Mouse (Mus musculus): ENCODE data around the gene Il16.
"Not testable (repeated sequence)": the region's sequence is repeated elsewhere in the genome, so short reads cannot be mapped to it uniquely, and the experiment has no call there.

Il16 gene

GRCm38 (mm10) chr7:83735108-83735781 lies 10.3 kb downstream of the Il16 start:
- in situ Hi-C loops (cut with MboI, MseI), result no loop called here

DNA sequence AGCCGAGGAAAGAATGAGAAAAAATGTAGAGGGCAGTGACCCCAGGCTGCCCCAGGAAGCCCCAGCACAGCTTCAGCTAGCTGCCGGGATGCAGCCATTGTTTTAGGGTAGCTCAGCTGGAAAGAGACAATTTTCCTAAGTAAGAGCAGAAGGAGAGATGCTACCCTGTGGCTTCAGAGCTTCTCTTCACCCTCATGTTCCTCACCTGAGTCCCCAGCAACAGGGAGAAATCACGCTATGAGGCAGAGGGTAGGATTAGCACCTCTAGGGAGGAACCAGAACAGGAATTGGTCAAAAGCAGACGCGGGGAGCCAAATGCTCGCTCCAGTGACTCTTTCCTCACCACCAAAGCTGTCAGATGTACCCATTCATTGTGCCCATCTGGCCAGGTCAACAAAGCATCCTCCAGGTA lies 10.8 kb downstream of the Il16 start:
- in situ Hi-C loops (cut with MboI, MseI), result no loop called here

- in situ Hi-C loops (cut with MboI, MseI), result no loop called here
Measured at GRCm38 (mm10) chr7:83734246-83734645, 11.3 kb downstream of the Il16 start.

GRCm38 (mm10) chr7:83732781-83733180 lies 12.7 kb downstream of the Il16 start:
- in situ Hi-C loops (cut with MboI, MseI), result no loop called here

DNA sequence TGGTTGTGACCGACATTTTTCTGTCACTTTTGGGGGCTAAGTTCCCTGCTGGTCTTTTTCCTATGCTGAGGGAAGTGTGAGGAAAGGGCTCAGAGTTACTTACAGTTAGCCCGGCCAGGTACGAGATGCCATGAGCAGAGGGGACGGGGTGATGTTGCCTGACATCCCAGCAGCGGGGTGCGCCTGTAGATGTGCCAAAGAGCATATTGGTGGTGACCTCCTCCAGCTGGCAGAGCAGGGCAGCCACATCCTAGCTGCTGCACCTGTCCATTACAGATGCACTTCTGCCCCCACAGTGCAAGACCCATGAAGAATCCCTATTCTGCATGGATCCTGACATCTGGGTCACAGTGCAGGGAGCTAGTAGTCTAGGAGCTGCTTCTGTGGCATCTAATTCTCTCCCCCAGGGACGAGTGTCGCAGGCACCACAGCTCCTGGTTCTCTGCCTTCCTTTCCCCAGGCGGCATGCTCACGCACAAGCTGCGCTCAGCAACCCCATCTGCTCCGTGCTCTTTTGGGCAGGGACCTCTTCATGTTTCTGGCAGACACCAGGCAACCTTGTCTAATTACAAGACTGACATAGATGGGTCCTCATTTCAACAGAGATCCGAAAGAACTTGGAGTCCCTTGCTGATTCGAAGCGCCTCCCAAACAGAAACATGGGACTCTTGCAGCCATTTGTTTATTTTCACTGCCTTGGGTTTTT lies 13.4 kb downstream of the Il16 start:
- in situ Hi-C loops (cut with MboI, MseI), result no loop called here

DNA sequence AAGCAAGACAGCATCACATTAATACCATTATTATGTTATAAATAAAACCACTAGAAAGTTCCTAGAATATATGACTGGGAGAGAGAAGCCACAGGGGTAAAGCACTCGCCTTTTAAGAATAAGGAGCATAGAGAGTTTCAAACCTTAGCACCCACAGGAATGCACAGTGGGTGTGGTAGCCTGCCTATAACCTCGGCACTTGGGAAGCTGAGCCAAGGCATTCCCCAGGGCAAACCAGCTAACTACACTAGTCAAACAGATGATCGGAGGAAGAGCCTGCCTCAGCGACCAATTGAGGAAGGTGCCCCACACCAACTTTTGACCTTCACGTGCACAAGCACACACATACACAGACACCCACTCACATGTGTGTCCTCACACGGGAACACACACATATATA lies 14.2 kb downstream of the Il16 start:
- in situ Hi-C loops (cut with MboI, MseI), result no loop called here

- in situ Hi-C loops (cut with MboI, MseI), result no loop called here
Measured at GRCm38 (mm10) chr7:83726936-83727632, 18.4 kb downstream of the Il16 start.

- in situ Hi-C loops (cut with MboI, MseI), result no loop called here
Measured at GRCm38 (mm10) chr7:83725801-83726200, 19.7 kb downstream of the Il16 start.

GRCm38 (mm10) chr7:83724541-83724940 lies 21.0 kb downstream of the Il16 start:
- in situ Hi-C loops (cut with MboI, MseI), result no loop called here

DNA sequence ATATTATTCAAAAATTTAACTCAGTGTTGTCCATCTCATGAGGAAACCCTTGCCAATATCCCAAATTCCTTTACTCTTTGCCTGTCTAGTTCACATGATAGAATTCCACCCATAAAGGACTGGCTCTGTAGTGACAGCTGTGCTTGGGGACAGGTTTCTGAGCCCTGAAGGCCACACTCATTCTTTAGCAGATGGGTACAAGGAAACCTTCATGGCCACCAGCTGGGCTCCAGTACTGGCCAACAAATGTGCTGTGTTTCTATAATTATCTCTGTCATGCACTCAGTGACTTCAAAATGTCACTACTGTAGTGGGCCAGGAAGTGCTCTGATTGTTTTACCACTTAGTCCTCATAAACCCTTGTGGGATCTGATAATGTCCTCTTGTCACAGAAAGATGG lies 21.6 kb downstream of the Il16 start:
- in situ Hi-C loops (cut with MboI, MseI), result no loop called here

- in situ Hi-C loops (cut with MboI, MseI), result no loop called here
Measured at GRCm38 (mm10) chr7:83723221-83723620, 22.3 kb downstream of the Il16 start.

- in situ Hi-C loops (cut with MboI, MseI), result no loop called here
Measured at GRCm38 (mm10) chr7:83722485-83722884, 23.0 kb downstream of the Il16 start.

GRCm38 (mm10) chr7:83720231-83720630 lies 25.3 kb downstream of the Il16 start:
- in situ Hi-C loops (cut with MboI, MseI), result no loop called here

DNA sequence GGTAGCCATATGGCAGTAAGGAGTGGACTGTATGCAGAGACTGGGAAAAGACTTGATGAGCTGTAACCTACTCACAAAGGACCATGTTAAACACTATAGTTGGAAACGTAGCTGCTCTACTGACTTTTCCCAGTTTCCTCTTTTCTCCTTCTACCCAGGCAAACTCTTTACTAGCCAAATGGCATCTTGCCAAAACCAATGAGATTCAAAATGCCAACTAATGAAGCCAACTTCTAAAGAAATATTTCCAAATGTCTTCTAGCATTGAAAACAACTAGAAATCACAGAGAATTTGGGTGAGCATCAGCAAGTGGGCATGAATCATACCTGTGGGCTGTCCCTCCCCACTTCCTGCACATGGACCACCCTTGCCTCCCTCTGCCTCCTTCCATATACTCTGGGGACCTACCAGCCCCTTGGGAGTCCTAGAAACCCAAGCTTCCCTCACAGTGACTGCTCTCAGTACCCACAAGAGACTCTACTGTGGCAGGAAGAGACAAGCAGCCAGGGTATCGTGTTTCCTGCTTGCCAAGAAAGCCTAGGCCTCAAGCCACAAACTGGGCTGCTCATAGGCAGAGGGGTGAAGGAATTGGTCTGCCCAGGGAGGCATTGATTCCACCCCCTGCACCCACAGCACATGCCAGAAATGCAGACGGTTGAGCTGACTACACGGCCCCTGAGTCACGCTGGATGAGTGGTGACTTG lies 28.4 kb downstream of the Il16 start:
- in situ Hi-C loops (cut with MboI, MseI), result no loop called here

DNA sequence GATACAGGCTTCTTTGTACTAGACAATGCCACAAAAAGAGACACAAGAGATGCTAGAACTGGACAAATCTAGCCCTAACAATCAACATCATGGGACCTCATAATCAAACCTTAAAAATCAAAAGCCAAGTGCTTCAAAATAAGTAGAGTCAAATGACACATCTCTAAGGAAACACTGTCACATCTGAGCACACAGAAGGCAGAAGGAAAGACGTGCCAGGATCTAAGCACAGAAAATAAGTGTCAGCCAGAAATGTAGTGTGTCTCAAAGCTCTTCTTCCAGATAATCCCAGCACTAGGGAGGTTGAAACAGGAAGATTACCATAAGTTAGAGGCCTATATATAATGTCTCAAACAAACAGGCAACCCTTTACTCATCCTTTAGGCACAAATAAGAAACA lies 31.9 kb downstream of the Il16 start:
- in situ Hi-C loops (cut with MboI, MseI), result no loop called here

DNA sequence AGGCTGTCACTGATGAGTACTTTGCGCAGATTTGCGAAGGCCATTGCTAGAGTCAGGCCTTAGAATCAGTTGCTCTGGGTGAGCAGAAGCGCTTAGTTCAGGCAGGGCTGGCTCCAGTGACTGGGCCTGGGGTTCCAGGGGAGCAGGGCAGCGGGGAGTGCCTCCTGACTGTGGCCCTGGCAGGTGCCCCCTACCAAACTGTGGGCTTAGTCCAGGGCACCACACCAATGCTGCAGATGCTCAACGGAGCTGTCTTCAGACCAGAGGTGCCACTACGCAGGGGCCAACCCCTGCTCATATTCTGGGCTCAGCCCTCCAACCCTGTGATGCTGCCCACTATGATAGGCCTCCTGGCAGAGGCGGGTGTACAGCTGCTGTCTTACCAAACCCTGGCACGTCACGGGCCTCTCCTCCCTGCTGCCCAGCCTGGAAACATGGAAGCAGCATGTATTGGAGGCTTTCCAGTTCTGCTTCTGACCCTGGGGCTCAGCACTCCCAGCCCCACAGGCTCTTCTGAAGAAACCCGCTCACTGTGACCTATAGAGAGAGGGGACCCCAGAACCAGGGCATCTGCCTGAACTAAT lies 33.8 kb downstream of the Il16 start:
- in situ Hi-C loops (cut with MboI, MseI), result not testable (repeated sequence)

GRCm38 (mm10) chr7:83703046-83703775 lies 42.3 kb downstream of the Il16 start:
- in situ Hi-C loops (cut with MboI, MseI), result no loop called here

GRCm38 (mm10) chr7:83699066-83699745 lies 46.3 kb downstream of the Il16 start:
- in situ Hi-C loops (cut with MboI, MseI), result no loop called here

DNA sequence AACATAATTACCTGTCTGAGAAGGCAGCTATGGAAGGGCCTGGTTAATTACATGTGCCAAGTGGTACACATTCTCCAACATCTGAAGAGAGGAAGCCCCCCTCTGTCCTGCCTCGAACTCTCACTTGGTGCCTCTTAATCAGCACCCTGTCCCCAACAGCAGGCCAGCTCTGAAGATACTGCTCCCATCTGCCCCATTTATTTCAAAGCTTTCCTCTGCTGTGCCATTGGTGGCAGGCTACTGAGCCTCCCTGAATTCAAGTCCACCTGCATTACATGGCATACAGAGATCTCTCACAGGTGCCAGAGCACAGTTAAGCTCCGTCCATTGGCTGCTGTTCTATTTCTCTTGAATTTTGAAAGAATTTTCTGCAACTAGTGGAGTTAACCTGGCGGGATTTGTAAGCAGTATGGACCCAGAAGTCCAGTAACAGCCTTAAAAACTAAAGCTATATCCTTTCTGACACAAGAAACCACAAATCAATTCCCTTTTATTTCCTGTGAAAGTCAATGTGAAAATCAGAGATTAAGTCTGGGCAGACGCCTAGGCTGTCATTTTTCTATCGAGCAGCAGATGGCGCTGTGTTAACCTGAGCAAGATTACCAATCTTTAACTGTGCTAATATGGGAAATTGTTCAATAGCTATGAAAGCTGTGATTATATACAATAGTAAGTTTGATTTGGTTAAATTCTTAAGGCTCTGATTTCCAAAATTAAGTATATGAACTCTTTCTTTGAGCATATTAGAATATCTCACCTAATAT lies 49.9 kb downstream of the Il16 start:
- in situ Hi-C loops (cut with MboI, MseI), result no loop called here

All from T-helper 2 cell (primary cell).